Mouse (Mus musculus) spleen, postnatal 36 days (tissue): Measurements from ENCODE around the gene Tfeb.
A peak's percentile ranks its signal among the peaks of the same experiment; 100 is the strongest.

ENCODE experiments used
- DNase-seq, 2 experiments: peaks; one replicate each; pipeline ENCODE4 v3.0.0; 2022; ENCODE audit warnings: low spot score in 2 of 2, mixed read lengths in 1 of 2

The Tfeb gene

GRCm38 (mm10) chr17:47787632-47788031, 50.8 kb downstream of the Tfeb start:
- no peak for DNase-seq

DNA sequence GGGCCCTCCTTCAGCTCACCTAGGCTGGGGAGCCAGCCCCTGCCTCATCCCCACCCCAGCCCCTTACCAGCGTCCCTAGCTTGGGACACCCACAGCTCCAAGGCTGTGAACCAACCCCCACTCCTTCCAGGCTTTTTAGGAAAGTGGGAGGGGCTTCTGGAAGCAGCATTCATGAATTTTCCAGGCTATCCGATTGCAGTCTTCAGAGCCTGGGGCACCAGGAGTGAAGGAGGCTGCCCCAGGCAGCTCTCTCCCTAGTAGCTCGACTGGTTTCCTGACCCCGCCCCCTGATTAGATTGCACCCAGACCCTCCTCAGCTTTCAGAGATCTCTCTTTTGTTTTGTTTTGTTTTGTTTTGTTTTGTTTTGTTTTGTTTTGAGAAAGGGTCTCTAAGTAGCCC, 51.5 kb downstream of the Tfeb start:
- no peak for DNase-seq

- no peak for DNase-seq
Observed at GRCm38 (mm10) chr17:47788996-47789395, 52.2 kb downstream of the Tfeb start.

DNA sequence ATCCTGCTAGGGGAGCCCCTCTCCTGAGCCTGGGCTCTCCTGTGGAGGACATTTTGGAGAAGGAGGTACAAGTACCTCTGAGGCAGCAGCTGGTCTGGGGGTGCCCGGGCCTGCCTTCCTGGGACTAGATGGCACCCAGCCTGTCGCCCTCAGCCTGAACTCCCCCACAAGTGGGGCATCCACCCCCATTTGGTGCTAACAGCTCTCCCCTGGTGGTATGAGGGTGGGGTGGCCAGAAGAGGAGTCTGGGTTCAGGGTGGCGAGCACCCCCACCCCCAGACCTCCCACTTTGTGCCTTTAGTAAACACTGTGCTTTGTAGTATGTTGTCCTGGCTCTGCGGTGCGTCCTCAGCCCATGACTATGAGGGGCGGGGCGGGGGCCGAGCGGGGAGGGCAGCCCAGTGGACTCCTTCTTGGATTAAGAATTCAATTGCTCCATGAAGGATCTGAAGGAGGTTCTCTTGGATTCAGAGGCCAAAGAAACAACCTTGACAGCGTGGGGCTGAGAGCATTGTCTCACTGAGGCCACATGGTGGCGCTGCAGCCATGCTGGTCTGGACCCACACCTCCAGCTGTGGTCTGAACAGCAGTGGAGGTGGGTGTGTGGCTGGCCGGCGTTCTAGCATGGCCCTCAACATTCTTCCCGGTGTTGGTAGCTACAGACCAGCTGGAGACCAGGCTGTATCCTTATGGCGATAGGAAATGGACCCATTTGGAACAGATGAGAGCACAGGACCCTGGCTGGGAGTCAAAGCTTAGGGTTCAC, 55.5 kb downstream of the Tfeb start:
- peak; percentile 49 to 59 for DNase-seq

- peak; percentile 83 for DNase-seq
Observed at GRCm38 (mm10) chr17:47793377-47793776, 56.5 kb downstream of the Tfeb start.

- peak; percentile 61 to 62 for DNase-seq
Observed at GRCm38 (mm10) chr17:47795446-47795845, 58.6 kb downstream of the Tfeb start.

DNA sequence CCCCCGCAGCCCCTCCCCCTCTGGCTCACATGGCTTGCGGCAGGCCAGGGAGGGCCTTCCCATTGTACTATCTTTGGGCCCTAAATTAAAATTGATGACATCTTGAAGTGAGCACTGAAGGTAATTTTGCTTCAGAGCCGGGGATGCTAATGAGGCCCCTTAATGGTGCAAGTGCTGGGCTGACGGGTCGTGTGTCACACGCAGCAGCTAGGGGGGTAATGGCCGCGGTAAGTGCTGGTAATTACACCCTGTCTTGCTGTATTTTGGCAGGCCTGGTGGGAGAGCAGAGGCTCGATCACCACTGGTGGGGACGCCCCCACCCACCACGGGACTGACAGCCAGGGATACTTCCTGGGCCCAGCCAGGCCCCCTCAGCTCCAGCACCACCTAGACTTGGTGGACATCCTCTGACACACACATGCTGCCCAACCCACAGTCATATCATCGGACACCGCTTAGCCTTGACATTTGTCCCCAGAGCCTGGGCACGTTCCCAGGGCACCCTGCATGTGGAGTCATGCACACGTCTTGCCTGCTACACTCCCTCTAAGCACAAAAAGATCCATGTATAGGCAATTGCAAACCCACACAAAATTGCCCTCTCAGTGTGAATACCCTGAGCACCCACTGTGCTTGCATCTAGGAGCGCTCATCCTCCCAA, 59.5 kb downstream of the Tfeb start:
- DNase-seq, result no peak

DNA sequence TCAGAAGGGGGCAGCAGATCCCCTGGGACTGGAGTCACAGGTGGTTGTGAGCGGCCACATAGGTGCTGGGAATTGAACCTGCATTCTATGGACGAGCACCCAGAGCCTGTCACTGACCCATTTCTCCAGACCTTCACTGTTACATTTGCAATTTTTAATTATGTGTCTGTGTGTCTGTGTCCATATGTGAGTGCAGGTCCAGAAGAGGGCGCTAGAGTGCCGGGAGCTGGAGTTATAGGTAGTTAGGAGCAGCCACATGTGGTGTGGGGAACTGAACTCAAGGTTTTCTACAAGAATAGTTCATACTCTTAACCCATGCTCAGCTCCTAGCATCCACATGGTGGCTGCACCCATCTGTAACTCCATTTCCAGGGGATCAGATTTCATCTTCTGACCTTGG, 60.1 kb downstream of the Tfeb start:
- no peak for DNase-seq

- no peak for DNase-seq
Observed at GRCm38 (mm10) chr17:47797383-47797782, 60.6 kb downstream of the Tfeb start.

DNA sequence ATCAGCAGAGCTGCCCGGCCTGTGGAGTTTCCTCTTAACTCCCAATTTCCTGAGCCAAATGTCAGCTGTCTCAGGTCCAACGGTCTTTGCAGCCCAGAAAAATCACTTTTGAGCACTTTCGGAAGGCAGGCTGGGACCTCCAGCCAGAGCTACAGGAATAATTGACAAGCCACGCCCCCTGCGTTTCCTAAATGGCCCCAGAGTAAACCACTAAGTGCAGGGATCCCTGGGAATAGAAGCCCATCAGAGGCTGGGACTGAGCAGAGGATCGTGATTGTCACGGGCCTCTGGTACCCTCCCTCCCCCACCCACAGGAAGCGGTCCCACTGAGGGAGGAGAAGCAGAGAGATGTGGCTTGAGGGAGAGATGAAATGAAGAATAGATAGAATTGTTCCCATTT, 66.0 kb downstream of the Tfeb start:
- no peak for DNase-seq

GRCm38 (mm10) chr17:47803662-47804061, 66.8 kb downstream of the Tfeb start:
- DNase-seq, result no peak

DNA sequence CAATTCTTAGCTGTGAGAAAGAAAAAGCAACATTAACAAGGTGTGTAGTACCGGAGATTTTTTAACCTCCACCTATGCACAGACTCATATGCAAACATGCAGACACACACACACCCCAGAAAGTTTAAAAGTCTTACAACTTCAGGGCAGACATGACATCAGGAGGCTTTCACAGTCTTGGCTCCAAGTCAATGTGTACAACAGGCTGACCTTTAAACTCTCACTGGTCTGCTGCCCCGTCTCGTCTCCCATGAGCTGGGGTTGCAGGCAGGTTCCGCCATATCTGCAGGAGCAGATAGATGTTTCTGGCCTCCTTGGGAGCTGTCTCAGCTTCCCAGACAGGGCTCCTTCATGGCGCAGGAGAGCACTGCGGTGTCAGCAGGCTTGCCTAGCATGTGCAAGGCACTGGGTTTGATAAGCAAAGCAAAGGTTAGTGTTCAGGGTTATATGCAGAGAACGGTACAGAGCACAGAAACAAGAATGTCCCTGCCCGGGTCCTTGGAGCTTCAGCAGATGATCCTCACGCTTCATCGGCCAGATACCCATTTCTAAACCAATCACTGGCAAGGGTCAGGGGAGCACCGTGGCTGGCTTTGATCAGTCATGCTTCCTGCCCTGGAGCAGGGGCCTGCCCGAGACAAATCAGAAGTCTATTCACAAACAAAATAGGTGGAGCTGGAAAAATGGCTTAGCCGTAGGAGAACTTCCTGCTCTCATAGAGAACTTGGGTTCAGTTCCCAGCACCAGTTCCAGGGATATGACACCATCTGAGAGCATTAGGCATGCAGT, 68.4 kb downstream of the Tfeb start:
- DNase-seq, result no peak

DNA sequence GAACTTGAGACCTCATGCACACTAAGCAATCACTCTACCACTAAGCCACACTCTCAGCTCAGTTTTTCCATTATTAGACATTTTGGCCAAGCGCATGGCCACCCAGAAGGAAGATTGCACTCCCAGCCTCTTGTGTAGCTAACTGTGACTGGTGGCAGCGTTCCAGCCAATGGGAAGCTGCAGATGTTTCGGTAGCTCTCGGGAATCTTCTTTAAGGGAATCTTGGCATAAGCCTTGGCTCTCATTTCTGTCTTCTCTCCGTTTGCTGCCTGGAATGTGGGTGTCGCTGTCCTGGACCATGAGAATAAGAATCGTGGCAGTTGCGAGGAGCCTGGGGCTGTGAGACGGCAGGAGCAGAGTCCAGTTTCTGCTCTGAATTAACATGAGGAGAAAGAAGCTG, 69.4 kb downstream of the Tfeb start:
- no peak for DNase-seq

DNA sequence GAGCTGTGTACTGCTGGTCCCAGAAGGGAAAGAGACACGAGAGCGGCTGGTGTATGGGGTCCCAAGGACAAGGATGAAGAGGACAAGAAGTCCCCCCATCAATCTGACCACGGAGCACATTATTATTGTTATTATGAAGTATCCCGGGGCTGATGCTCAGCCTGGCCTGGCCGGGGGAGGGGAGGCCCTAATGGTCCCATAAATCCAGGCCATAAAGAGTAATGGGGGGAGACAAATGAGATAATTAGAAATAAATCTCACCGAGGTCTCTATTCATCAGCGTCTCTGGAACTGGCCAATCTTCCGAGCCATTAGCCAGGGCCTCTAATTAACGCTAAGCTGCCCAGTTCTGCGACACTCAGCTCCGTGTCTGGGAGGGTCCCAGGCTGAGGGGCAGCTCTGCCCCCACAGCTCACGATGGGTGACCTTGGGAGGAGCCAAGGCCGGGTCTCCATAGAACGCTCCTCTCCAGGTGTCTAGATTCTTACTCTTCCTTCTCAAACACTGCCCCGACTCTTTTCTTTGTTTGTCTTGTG, 74.5 kb downstream of the Tfeb start:
- DNase-seq, result no peak

DNA sequence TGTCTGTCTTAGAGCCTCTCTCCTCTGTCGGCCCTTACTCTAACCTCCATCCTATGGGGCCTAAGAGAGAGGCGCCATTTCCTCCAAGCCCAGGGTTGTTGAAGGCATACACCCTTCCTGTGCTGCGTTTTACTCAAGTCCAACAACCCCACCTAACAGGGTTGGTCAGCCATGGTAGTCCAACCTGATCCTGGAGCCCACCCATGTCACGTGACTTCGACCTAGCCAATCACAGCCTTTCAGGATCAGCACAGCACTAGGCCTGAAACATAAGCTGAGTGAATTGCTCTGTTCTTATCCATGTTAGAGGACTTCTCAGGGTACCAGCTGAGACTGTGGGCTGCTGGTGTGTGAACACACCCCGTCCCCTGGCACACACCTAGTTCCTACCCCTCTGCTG, 75.4 kb downstream of the Tfeb start:
- DNase-seq, result no peak

GRCm38 (mm10) chr17:47813616-47814015, 76.8 kb downstream of the Tfeb start:
- DNase-seq, result no peak

DNA sequence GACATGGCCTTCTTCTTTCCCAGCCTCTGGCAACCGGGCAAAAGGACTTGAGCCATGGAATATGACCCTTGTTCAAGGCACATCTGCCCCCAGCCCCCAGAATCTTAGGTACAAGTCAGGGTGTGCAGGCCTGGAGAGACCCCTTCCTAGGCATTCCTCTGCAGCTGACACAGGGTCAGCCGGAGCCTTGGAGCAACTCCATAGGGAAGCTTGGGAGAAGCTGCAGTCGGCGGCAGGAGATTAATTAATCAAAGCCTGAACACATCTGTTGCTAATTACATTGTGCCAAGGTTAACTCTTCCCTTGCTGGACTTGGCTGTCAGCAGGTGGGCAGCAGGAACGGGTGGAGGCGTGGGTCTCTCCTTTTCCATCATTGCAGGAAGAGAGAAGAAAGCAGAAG, 77.7 kb downstream of the Tfeb start:
- no peak for DNase-seq

- no peak for DNase-seq
Observed at GRCm38 (mm10) chr17:47815446-47815845, 78.6 kb downstream of the Tfeb start.

DNA sequence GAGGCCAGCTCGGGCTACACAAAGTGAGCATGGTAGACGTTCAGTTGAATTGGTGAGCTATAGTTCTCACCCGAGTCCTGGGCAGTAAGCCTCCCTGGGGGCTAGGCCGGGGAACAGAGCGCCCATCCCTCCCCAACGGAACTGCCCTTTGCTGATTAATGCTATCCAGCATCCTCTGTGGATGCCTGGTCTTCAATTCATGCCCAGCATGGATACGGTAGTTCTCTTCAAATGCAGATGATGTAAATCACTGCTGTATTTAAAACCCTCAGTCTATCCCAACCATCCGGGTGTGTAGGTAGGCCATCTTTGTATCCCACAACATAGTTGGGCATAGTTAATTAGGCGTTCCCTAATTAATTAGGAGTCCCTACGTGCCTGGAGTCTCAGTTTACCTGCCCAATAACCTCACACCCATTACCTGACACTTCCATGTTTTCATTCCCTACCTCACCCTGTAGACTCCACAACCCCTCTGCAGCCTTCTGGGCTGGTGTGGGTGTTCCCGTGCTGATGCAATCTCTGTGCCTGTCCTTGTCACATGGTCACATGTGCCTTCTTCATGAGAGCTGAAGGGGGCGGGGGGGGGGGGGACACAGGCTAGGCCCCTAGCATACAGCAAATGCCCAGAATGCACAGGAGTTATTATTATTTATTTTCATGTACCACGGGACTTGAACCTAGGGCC, 81.4 kb downstream of the Tfeb start:
- DNase-seq, result no peak

DNA sequence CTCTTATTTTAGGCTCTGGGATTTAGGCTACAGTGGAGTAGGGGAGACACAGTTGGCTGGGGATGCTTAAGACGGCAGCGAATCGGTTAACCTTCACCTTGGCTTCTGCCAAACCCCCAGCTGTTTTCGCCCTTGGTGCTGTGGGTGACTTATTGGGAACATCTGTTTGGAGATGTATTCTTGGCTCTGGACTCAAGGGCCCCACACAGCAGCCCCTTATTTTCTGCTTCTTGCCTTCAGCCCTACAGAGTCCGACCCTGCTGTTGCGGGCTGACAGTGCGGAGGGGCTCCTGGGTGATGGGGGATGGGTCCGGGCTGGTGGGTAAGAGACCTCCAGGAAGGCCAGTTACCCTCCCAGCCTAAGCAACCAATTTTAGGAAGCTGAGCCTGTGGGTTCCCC, 84.5 kb downstream of the Tfeb start:
- no peak for DNase-seq

DNA sequence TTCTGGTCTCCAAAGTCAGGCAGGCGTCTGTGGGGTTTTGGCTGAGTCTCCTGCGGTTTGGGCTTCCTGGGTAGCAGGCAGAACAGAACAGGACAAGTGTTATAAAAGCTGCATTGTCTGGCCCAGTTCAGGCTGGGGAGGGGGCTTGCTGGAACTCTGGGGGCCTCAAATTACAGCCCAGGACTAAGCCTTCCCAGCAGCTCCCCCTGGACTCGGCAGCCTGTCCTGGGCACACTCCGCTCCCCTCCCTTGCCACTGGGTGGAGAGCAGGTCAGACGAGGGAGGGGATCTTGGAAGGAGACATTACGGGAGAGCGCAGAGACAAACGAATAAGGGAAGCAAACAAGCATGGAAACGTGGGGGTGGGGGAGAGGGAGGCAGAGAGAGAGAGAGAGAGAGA, 94.3 kb downstream of the Tfeb start:
- DNase-seq, result no peak

- DNase-seq, result no peak
Observed at GRCm38 (mm10) chr17:47831772-47832171, 94.9 kb downstream of the Tfeb start.
